Mouse (Mus musculus) myocyte (in vitro differentiated cells): ENCODE results near the gene Leng8.

Source experiments
- MYOG ChIP-seq, 3 experiments: IDR thresholded peaks; one replicate each; pipeline ENCODE4 v1.6.1; 2011; ENCODE audit warnings: control low read depth in 2 of 3, low read depth in 2 of 3, mild to moderate bottlenecking in 2 of 3; ENCODE audit not compliant: insufficient read length in 2 of 3, control insufficient read depth in 1 of 3, insufficient read depth in 1 of 3
- POLR2A ChIP-seq: IDR thresholded peaks from one replicate; pipeline ENCODE4 v1.6.1; 2011; ENCODE audit warnings: low read depth, mild to moderate bottlenecking, control low read depth, moderate library complexity; ENCODE audit not compliant: insufficient read length
- TCF12 ChIP-seq: IDR thresholded peaks from one replicate; pipeline ENCODE4 v1.6.1; 2011; ENCODE audit warnings: mild to moderate bottlenecking, control low read depth; ENCODE audit not compliant: poor library complexity, insufficient read depth, severe bottlenecking

DNA sequence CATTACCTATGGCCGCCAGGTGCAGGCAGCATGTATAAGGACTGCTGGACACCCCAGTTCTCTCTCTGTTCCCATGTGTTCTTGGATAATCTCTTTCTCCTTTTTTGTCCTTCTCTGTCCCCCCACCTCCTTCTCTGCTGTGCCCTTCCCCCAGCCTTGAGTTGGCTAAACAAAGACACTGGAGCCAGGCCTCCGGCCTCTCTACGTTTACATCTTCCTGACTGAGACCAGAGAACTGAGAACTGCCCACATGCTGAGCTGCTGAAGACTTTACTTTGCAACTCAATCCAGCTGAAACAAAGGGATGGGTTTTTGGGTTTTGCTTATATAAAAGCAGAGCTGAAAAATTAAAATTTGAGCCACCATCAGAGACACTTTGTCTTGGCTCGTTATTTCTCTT is 18.1 kb downstream of the Leng8 start:
- TF ChIP-seq POLR2A (no peak), MYOG (IDR thresholded peaks at IDR 0.05; ENCODE audit: control insufficient read depth in 1 of 3, insufficient read depth in 1 of 3, insufficient read length in 2 of 3, low read depth in 2 of 3) (no peak), TCF12 (no peak)
